Mouse (Mus musculus) heart, postnatal 0 days (tissue): Measurements from ENCODE around the gene Polr2j. TPM values are rescaled to one million over a fixed set of nuclear protein-coding genes. Genes with fewer than 3 reads are reported as not detected.

ENCODE experiments used
- ATAC-seq: fragments of 200-750 bp; cut with Nextera tagmentation; 2 replicates; pipeline ENCODE4 v1.8.0; 2017; ENCODE audit warnings: low read depth, moderate number of reproducible peaks, moderate library complexity; ENCODE audit not compliant: insufficient read depth
- DNase-seq: peaks from one replicate; pipeline ENCODE4 v3.0.0-alpha.2; 2016; ENCODE audit warnings: low spot score
- H3K27ac ChIP-seq: fragments of 300-500 bp; sonication (generic); 2 replicates; pipeline ENCODE4 v1.5.1; 2014; ENCODE audit warnings: low read depth, mild to moderate bottlenecking
- H3K27me3 ChIP-seq: fragments of 300-500 bp; sonication (generic); 2 replicates; pipeline ENCODE4 v1.6.1; 2014; ENCODE audit warnings: low read length, mixed read lengths; ENCODE audit not compliant: control insufficient read depth, insufficient read depth
- H3K36me3 ChIP-seq: fragments of 300-500 bp; sonication (generic); replicated peaks from 2 replicates; pipeline ENCODE4 v1.6.1; 2014; ENCODE audit warnings: low read length, mixed read lengths; ENCODE audit not compliant: control insufficient read depth, insufficient read depth
- H3K4me1 ChIP-seq: fragments of 300-500 bp; sonication (generic); 2 replicates; pipeline ENCODE4 v1.6.1; 2014; ENCODE audit warnings: antibody characterized with exemption; ENCODE audit not compliant: control insufficient read depth, insufficient read depth
- H3K4me2 ChIP-seq: fragments of 300-500 bp; sonication (generic); 2 replicates; pipeline ENCODE4 v1.6.1; 2014; ENCODE audit warnings: low read depth, mild to moderate bottlenecking, low read length, moderate library complexity
- H3K4me3 ChIP-seq: fragments of 300-500 bp; sonication (generic); 2 replicates; pipeline ENCODE4 v1.5.1; 2014; ENCODE audit warnings: low read depth, low read length
- H3K9ac ChIP-seq: fragments of 300-500 bp; sonication (generic); replicated peaks from 2 replicates; pipeline ENCODE4 v1.6.1; 2014; ENCODE audit warnings: low read depth, low read length, mixed read lengths
- H3K9me3 ChIP-seq: fragments of 300-500 bp; sonication (generic); replicated peaks from 2 replicates; pipeline ENCODE4 v1.6.1; 2016; ENCODE audit warnings: low read length; ENCODE audit not compliant: control insufficient read depth
- CTCF ChIP-seq: IDR thresholded peaks from 2 replicates; pipeline ENCODE4 v1.5.1; 2016; ENCODE audit warnings: antibody characterized with exemption, control low read depth, low read depth
- EP300 ChIP-seq: IDR thresholded peaks from 2 replicates; pipeline ENCODE4 v1.6.1; 2016; ENCODE audit warnings: antibody characterized with exemption, low read depth
- WGBS: fragments of 180-500 bp; shearing (Covaris S2); extraction: QIAGEN DNeasy Blood & Tissue Kit; methylation state at CpG from one replicate; pipeline ENCODE4 v1.1.7; 2014; 5-methylcytosine and 5-hydroxymethylcytosine counted together
- polyA plus RNA-seq: library from polyadenylated mRNA; unstranded; fragments of >200 nt; fragmentation: Nextera tagmentation; extraction: Ambion mirVana; gene quantifications from 2 replicates; pipeline ENCODE4 v1.2.1, GENCODE M21; 2015
- total RNA-seq: library from RNA; depleted of rRNA; stranded (reverse); fragments of >200 nt; gene quantifications from 2 replicates; pipeline ENCODE4 v1.2.3, GENCODE M21; 2014; ENCODE audit warnings: low replicate concordance

Polr2j gene
- total and polyA plus RNA-seq, 2 experiments from 2014 or later: 59.8 to 145 TPM

DNA sequence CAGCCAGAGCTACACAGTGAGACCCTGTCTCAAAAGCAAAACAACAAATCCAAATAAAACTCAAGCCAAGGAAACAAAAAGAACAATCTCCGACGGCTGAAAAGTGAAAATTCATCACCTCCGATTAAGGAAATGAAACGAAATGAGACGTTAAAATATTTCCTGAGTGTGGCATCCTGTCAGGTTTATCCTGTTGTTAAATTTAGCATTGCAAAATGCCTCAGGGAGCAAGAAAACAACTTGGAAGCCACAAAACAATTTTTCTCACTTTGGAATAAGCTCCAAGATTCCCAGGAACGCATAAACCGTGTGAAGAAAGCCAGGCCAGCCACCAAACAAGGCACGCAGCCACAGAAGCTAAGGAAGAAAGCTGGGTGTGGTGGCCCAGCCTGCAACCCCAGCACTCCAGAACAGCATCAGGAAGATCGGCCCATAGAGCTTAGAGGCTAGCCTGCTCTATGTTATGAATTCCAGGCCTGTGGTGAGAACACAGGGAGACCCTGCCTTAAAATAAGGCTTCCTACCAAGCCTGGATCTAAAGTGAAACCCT, 39.4 kb upstream of the Polr2j start:
- TF ChIP-seq CTCF (no peak), EP300 (no peak)
- Histone ChIP-seq H3K27me3 (no peaks in the 10 kb centered on the region), H3K9me3 (no peaks in the 10 kb centered on the region), H3K4me2 (no peak overlapping the region), H3K4me1 (no peaks in the 10 kb centered on the region), H3K27ac (peak overlapping the region; percentile 36), H3K36me3 (no peaks in the 10 kb centered on the region), H3K4me3 (no peak overlapping the region), H3K9ac (no peak overlapping the region)
- DNase-seq: no peak
- 54% methylated on average over 9 of the region's 9 CpGs for WGBS
- ATAC-seq: no peak

- no peak overlapping the region for H3K9ac ChIP-seq
- ATAC-seq: no peak
- no peaks in the 10 kb centered on the region for H3K27me3 ChIP-seq
- H3K9me3 ChIP-seq: no peaks in the 10 kb centered on the region
- no peak for DNase-seq
- no peaks in the 10 kb centered on the region for H3K4me1 ChIP-seq
- no peak for TF ChIP-seq EP300
- TF ChIP-seq CTCF: no peak
- no peak overlapping the region for H3K4me3 ChIP-seq
- 87% methylated on average over 5 of the region's 5 CpGs for WGBS
- no peaks in the 10 kb centered on the region for H3K36me3 ChIP-seq
- H3K4me2 ChIP-seq: no peak overlapping the region
- H3K27ac ChIP-seq: no peak overlapping the region
Observed at GRCm38 (mm10) chr5:136078136-136078535, 38.3 kb upstream of the Polr2j start.

GRCm38 (mm10) chr5:136082345-136082744, 34.1 kb upstream of the Polr2j start:
- WGBS: 76% methylated on average over 4 of the region's 4 CpGs
- H3K27ac ChIP-seq: no peak overlapping the region

GRCm38 (mm10) chr5:136083669-136084107, 32.7 kb upstream of the Polr2j start, which contains the start of gene Rasa4:
Gene Rasa4, plus strand, starts transcription at chr5:136083916.
- peak; percentile 99 for ATAC-seq
- H3K36me3 ChIP-seq: no peaks in the 10 kb centered on the region
- H3K9me3 ChIP-seq: no peaks in the 10 kb centered on the region
- peak; percentile 87 for DNase-seq
- H3K4me1 ChIP-seq: no peaks in the 10 kb centered on the region
- under 1% methylated on average over 21 of the region's 28 CpGs for WGBS
- peak within 1 kb of the TSS; percentile 53 for H3K9ac ChIP-seq
- TF ChIP-seq EP300 (no peak), CTCF (no peak)
- no peak within 1 kb of the TSS for H3K27ac ChIP-seq
- peak within 1 kb of the TSS; percentile 93 for H3K4me2 ChIP-seq
- peak within 1 kb of the TSS; percentile 55 for H3K4me3 ChIP-seq
- peaks cover 20% of the 10 kb centered on the region for H3K27me3 ChIP-seq

More at GRCm38 (mm10) chr5:136082345-136082744, 34.1 kb upstream of the Polr2j start:
- no peak for TF ChIP-seq CTCF
- TF ChIP-seq EP300: no peak
- Histone ChIP-seq H3K27me3 (peaks cover 20% of the 10 kb centered on the region), H3K36me3 (no peaks in the 10 kb centered on the region), H3K9ac (no peak overlapping the region), H3K4me1 (no peaks in the 10 kb centered on the region), H3K4me3 (no peak overlapping the region), H3K4me2 (no peak overlapping the region), H3K9me3 (no peaks in the 10 kb centered on the region)
- ATAC-seq (no peak), DNase-seq (no peak)

DNA sequence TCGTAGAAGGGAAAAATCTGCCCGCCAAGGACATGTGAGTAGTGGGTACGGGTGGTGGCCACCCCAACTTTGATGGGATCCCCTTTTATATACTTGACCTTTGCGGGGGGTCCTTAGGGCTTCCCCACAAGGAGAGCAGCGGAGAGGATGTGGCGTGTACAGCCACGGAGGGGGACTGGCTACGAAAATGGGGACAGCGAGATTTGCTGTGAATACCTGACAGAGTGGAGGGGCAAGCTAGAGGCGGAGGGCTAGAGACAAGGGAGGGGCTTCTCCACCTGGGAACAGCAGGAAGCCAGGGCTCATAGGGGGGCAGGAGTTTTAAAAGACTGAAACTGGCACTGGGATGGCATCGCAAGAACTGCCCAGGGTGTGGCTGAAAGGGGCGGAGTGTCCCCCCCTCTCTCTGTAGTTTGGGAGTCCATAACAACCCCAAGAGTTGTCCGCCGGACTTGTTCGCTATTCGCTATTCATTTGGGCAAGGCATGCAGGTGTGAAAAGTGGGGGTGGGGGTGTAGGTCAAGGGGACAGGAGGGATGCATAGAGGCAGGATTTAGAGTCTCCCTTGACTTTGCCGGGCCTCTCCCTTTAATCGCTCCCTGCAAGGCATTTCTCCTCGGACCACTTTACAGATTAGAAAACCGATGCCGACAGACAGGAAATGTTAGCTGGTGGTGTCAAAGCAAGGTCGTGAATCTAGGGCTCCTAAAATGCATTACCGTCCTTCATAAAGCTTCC, 32.1 kb upstream of the Polr2j start:
- Histone ChIP-seq H3K9me3 (no peaks in the 10 kb centered on the region), H3K27me3 (peaks cover 20% of the 10 kb centered on the region), H3K27ac (no peak overlapping the region), H3K36me3 (no peaks in the 10 kb centered on the region), H3K4me1 (no peaks in the 10 kb centered on the region), H3K9ac (peak overlapping the region; percentile 53), H3K4me2 (peak overlapping the region; percentile 93), H3K4me3 (peak overlapping the region; percentile 55)
- TF ChIP-seq CTCF (no peak), EP300 (no peak)
- no peak for DNase-seq
- 0 out of 2 replicates have a peak, but pooled peaks have one; percentile 13 for ATAC-seq
- 3% methylated on average over 23 of the region's 23 CpGs for WGBS
